Mouse (Mus musculus): ENCODE measurements around the gene Ube2e3.

Ube2e3 gene

GRCm38 (mm10) chr2:78867726-78868510 is at the start of gene Ube2e3:
Gene Ube2e3, plus strand, starts transcription at chr2:78868124.
- DNase-seq = peak; percentile 27

- no peak for DNase-seq
Measured at GRCm38 (mm10) chr2:78829887-78830286, 38.0 kb upstream of the Ube2e3 start.

GRCm38 (mm10) chr2:78841494-78842224 is 26.3 kb upstream of the Ube2e3 start:
- DNase-seq = no peak

DNA sequence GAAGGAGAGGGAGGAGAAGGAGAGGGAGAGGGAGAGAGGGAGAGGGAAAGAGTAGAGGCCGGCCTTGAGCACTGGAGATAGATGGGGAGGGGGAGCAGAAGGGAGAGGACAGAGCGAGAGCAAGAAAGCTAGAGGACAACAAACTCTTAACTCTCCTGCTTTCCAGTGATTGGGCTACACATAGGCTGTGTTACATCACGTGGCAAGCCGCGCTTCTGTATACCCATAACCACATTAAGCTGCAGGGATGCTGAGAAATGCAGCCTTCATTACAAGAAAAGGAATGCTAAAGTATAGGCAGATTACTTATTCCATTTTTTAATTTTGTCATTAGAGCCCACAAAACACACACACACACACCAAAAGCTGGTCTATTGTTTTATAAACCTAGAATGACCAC is 23.6 kb upstream of the Ube2e3 start:
- no peak for DNase-seq

GRCm38 (mm10) chr2:78845274-78845673 is 22.6 kb upstream of the Ube2e3 start:
- no peak for DNase-seq

DNA sequence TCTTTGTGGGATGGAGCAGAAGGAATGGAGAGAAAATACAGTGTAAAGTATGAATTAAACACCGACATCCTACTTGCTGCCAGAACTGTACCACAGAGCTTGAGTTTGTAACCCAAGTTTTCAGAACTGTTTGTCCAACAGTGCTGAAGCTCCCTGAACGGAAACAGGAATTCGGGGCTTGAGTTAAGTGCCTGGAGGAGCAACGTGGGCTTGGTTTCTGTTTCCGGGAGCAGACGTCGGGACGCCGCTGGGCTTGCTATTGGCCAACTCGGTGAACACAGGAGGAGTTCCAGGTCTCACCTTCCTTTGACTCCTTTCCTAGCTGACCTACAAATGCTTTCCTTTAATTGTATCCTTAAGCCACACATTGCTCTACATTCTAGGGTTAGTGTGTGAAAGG is 22.2 kb upstream of the Ube2e3 start:
- DNase-seq = no peak

GRCm38 (mm10) chr2:78854315-78854714 is 13.6 kb upstream of the Ube2e3 start:
- DNase-seq = no peak

DNA sequence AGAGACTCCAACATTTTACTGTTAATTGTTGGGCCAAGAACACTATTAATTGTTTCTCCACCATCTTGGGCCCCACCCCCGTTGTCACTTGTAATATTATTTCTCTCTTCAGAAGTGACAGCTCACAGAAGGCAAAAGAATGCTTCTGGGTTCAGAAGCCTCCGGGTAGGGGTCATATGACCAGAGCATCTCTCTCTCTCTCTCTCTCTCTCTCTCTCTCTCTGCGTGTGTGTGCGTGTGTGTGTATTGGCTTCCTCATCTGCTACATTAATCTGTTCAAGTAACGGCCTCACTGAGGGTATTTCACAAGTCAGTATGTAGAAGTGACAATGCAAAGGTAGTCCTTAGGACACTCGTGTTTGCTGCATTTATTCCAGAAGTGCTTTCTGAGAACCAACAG is 9.3 kb upstream of the Ube2e3 start:
- no peak for DNase-seq

DNA sequence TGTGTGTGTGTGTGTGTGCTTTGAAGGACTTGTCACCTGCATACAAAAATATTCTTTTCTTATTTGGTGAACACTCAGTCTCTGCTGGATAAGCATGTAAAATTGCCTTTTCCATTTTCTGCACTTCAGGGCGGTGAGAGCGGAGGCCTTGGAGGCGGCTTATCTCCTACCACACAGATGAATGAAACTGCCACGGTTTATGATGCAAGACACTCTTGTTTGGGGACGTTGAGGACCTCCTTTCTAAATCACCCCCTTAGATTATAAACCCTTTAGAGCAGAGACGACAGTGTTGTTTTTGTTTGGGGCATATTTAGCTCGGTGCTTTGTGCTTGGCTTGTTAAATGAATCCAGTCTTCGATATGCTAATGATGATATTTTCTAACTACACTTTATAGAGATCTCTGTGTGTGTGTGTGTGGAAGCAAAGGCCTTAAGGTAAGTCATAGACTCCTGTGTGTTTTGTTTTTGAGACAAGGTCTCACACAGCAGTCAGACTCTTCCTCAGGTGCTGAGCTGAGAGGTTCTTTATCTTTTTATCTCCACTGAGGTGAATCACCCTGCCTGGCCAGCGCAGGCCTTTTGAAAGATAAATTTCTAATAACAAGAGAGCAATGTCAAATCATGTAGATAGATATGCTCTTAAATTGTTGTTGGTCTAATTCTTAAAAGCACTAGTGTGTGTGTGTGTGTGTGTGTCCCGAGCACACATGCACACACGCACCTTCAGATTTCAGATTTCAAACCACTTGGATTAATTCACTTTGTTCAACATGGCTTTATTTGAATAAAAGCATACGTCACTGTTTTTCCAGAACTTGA is 8.4 kb upstream of the Ube2e3 start:
- DNase-seq = no peak

GRCm38 (mm10) chr2:78860088-78860372 is 7.9 kb upstream of the Ube2e3 start:
- no peak for DNase-seq

- DNase-seq = no peak
Measured at GRCm38 (mm10) chr2:78864116-78864515, 3.8 kb upstream of the Ube2e3 start.

- DNase-seq = no peak
Measured at GRCm38 (mm10) chr2:78864866-78865265, 3.1 kb upstream of the Ube2e3 start.

DNA sequence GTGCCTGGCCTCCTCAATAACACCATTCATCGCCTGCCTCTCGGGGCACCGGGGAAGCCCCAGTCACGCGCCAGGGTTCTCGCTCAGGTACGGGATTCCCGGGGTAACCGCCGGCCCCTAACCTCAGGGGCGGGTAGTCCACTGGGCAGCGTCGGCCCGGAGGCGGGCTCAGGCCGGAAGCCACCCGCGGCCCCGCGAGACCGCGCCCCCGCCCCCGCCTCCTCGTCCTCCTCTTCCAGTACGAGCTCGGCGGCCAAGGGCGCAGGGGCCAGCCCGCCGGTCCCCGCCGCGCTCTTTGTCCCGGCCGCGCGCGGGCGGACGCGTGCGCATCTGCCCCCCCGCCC is 559 bp downstream of the Ube2e3 start:
- peak; percentile 89 for DNase-seq

GRCm38 (mm10) chr2:78868951-78869720 is 1.2 kb downstream of the Ube2e3 start:
- DNase-seq = peak; percentile 89

GRCm38 (mm10) chr2:78869721-78870442 is 2.0 kb downstream of the Ube2e3 start:
- DNase-seq = peak; percentile 34

GRCm38 (mm10) chr2:78870443-78871025 is 2.6 kb downstream of the Ube2e3 start:
- DNase-seq = peak; percentile 7

DNA sequence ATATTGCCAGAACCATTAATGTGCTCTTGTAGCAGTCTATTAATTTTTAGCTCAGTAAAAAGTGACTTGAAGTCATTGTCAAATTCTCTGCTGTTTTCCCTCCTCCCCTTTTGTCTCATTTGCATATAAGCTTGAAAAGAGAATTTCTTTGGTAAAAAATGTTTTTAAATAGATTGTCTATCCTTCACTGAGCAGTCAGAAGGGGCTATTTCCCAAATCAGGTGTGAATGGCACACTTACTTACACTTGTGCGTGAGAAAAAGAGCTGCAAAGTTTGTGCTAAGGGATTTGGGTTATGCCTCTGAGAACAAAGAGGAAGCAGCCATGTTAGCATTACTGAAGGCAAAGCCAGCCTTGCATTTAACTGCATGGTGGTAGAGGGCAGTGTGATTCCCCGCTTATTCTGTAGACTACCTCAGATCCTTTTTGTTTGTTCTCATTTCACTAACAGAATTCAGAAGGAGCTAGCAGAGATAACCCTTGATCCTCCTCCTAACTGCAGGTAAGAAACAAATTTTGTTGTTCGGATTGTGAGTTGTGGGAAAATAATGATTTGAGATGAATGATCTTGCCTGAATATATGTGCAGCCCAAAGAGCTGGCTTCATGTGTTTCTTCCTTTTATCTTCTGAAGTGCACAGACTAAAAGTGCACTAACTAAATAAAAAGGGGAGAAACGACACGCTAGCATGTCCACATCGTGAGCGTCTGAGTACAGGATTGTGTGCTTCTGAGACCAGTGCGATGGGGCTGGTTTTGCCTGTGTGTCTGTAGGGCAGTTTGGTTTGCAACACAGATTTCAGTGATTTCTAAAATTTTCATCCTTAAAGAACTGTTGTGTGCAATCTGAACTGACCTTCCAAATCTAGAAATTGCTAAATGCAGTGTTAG is 4.3 kb downstream of the Ube2e3 start:
- peak; percentile 29 for DNase-seq

DNA sequence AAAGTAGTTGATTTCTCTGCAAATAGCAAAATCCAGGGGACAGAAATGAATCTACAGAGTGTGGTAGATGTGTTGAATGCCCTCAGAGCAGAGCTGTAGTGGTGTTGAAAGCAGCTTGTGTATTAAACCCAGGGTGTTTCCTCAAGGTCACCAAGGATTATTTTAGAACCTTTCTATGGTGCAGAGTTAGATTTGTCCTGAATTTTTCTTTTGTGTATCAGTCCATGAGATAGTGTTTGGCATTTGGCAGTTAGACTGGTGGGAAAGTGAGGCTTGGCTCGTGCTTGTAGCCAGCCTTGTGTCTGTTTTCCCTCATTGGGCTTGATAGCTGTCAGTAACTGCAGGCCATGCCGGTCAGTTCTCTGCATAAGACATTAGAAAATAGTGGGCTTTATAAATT is 6.0 kb downstream of the Ube2e3 start:
- no peak for DNase-seq

- no peak for DNase-seq
Measured at GRCm38 (mm10) chr2:78876002-78876401, 8.1 kb downstream of the Ube2e3 start.

DNA sequence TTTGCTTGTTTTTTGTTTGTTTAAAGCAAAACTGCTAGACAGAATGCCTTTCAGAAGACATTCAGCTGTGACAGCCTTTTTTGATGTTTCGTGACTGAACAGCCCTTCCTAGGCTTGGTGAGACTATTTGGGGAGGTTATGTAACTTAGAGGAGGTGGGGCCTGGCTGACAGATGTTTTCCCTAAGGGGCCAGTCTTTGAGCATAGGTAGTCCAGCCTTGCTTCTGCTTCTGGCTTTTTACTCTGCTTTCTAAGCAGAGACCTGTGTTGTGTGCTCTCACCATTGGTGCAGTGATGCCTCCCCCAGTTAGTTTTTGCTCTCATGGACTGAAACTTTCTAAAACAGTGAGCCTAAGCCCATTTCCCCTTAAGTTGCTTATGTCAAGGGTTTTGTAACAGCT is 14.1 kb downstream of the Ube2e3 start:
- DNase-seq = no peak
